Comparison of ENCODE assay signal across 8 mouse cellular contexts in the genomic region with DNA sequence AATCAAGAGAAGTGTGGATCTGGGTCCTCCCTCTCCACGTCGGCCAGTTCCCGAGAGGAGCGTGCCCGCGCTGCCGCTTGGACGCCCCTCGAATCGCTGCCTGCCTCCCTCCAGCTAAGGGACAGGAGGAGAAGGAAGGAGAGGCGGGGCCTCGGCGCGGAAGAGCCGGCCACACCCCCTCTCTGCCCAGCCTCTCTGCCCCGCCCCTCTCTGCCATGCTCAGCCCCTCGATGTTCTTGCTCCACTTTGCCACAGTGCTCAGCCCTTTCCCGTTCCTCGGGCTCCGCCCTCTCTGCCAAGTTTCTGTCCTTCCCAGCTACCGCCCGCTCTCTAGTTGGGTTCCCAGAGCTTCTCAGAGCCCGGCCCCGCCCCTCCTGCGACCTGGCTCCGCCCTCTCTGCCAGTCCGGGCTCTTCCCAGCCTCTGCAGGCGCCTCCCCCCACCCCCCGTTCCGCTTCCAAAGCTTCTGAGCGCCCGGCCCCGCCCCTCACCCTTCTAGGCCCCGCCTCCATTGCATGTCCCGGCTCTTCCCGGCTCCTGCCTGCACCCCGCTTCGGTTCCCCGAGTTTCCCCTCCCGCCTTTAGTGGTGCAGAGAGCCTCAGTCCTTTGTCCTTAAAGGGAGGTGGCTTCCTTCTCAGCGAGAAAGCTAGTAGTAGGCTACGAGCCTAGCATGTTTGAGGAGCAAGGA. TPM values are rescaled to one million over a fixed set of nuclear protein-coding genes. Genes with fewer than 3 reads are reported as not detected.
A peak's percentile ranks its signal among the peaks of the same experiment; 100 is the strongest.
DNase-seq lines count a peak whose midpoint lies in the region; ATAC-seq and TF ChIP-seq lines count a peak whose summit lies in the region.

A gene (minus strand): TSS at position 133 of the 688 bp plus-strand sequence.
A gene (plus strand): TSS at position 594 of the 688 bp plus-strand sequence.

- TF ChIP-seq CTCF in G1E (IDR thresholded peaks at IDR 0.05; ENCODE audit: low read depth, low read length): no peak

- H3K4me2 ChIP-seq in forebrain, embryonic 16.5 days (ENCODE audit: low read length): peak within 1 kb of the TSS; percentile 72
- H3K4me2 ChIP-seq in lung, embryonic 15.5 days: peak within 1 kb of the TSS; percentile 79

- H3K27me3 ChIP-seq in G1E (ENCODE audit: insufficient read depth, low read length): no peaks in the 10 kb centered on the region
- no peaks in the 10 kb centered on the region for H3K27me3 ChIP-seq in forebrain, embryonic 16.5 days (replicated peaks; ENCODE audit: control insufficient read depth, insufficient read depth, low read length)
- no peaks in the 10 kb centered on the region for H3K27me3 ChIP-seq in lung, embryonic 15.5 days

- peak within 1 kb of the TSS; percentile 91 for H3K4me3 ChIP-seq in G1E (ENCODE audit: low read depth, low read length)
- H3K4me3 ChIP-seq in forebrain, embryonic 16.5 days (replicated peaks; ENCODE audit: low read length): peak within 1 kb of the TSS; percentile 67
- peak within 1 kb of the TSS; percentile 75 for H3K4me3 ChIP-seq in lung, embryonic 15.5 days

- peak within 1 kb of the TSS; percentile 87 for H3K9ac ChIP-seq in forebrain, embryonic 16.5 days (replicated peaks; ENCODE audit: low read depth, low read length)
- H3K9ac ChIP-seq in lung, embryonic 15.5 days: peak within 1 kb of the TSS; percentile 69

- no peaks in the 10 kb centered on the region for H3K36me3 ChIP-seq in G1E (replicated peaks)
- no peaks in the 10 kb centered on the region for H3K36me3 ChIP-seq in forebrain, embryonic 16.5 days (ENCODE audit: control insufficient read depth, insufficient read depth)
- peaks cover 11% of the 10 kb centered on the region for H3K36me3 ChIP-seq in lung, embryonic 15.5 days

- under 1% methylated on average over 40 of the region's 42 CpGs for WGBS in forebrain, embryonic 16.5 days
- WGBS in lung, embryonic 15.5 days: 1% methylated on average over 40 of the region's 42 CpGs

- peak; percentile 86 for DNase-seq in G1E (ENCODE audit: low spot score)
- DNase-seq in cerebellum, adult 18-20 months: peak; percentile 98 to 99
- DNase-seq in heart, postnatal 4 days: peak; percentile 99
- peak; percentile 91 to 96 for DNase-seq in layer of hippocampus, adult 8-10 months (ENCODE audit: low spot score in 2 of 2)
- peak; percentile 99 for DNase-seq in ovary, adult 18-20 months (ENCODE audit: low spot score)
- peak; percentile 91 for DNase-seq in thymus, postnatal 0 days (ENCODE audit: low spot score)

- peak; percentile 98 for ATAC-seq in G1E (ENCODE audit: extremely low read depth, insufficient number of reproducible peaks, low FRiP score, poor library complexity, severe bottlenecking)
- ATAC-seq in forebrain, embryonic 16.5 days: peak; percentile 98
- peak; percentile 99 for ATAC-seq in lung, embryonic 15.5 days (ENCODE audit: borderline replicate concordance, extremely low read depth, low FRiP score, low TSS enrichment)

- H3K4me1 ChIP-seq in G1E (ENCODE audit: insufficient read depth, low read depth, low read length): peaks cover 33% of the 10 kb centered on the region
- peaks cover 15% of the 10 kb centered on the region for H3K4me1 ChIP-seq in forebrain, embryonic 16.5 days (replicated peaks; ENCODE audit: control insufficient read depth, insufficient read depth, low read length)
- H3K4me1 ChIP-seq in lung, embryonic 15.5 days: peaks cover 14% of the 10 kb centered on the region

- H3K9me3 ChIP-seq in G1E (replicated peaks): no peaks in the 10 kb centered on the region; the same call in 1 of the 2 replicates
- no peaks in the 10 kb centered on the region for H3K9me3 ChIP-seq in forebrain, embryonic 16.5 days (ENCODE audit: control insufficient read depth, low read length)
- no peaks in the 10 kb centered on the region for H3K9me3 ChIP-seq in lung, embryonic 15.5 days

- H3K27ac ChIP-seq in forebrain, embryonic 16.5 days (ENCODE audit: low read length): peak within 1 kb of the TSS; percentile 69
- H3K27ac ChIP-seq in lung, embryonic 15.5 days: peak within 1 kb of the TSS; percentile 90

RNA-seq across cellular contexts. Expression of the first gene that starts in this region (rescaled TPM):
- total RNA-seq in G1E (2014; fragmentation: Nextera tagmentation) (18.6 and 24.2 TPM in 2 replicates), G1E (2017) (21.3 and 23.1 TPM in 2 replicates)
- polyA plus RNA-seq in G1E (2012): 7.4 and 9.6 TPM in 2 replicates
- polyA plus RNA-seq in forebrain, embryonic 16.5 days (2015; fragmentation: Nextera tagmentation; extraction: Ambion mirVana): 93.4 and 99.7 TPM in 2 replicates
- total RNA-seq in heart, postnatal 4 days (2021): 10 to 100 TPM; 20.7 to 22.6 TPM
- total RNA-seq in layer of hippocampus, adult 8-10 months (2022): 10 to 100 TPM; 17.5 to 21.9 (median 20.8) TPM
- polyA plus RNA-seq in lung, embryonic 15.5 days (2015; fragmentation: Nextera tagmentation; extraction: Ambion mirVana): 68.2 and 73.7 TPM in 2 replicates
- polyA plus RNA-seq in thymus, postnatal 0 days (2015; fragmentation: Nextera tagmentation; extraction: Ambion mirVana): 15.4 and 18.6 TPM in 2 replicates

RNA-seq across cellular contexts. Expression of the second gene that starts in this region (rescaled TPM):
- total RNA-seq in G1E (2014; fragmentation: Nextera tagmentation) (not detected in 2 replicates), G1E (2017) (0.27 TPM in 1 of 2 replicates, not detected in the other)
- not detected in 2 replicates for polyA plus RNA-seq in G1E (2012)
- 0.53 and 0.80 TPM in 2 replicates for polyA plus RNA-seq in forebrain, embryonic 16.5 days (2015; fragmentation: Nextera tagmentation; extraction: Ambion mirVana)
- not detected for total RNA-seq in heart, postnatal 4 days (2021)
- under 1 TPM in 1 of 4 experiments, not detected in 3; 0.52 TPM for total RNA-seq in layer of hippocampus, adult 8-10 months (2022)
- polyA plus RNA-seq in lung, embryonic 15.5 days (2015; fragmentation: Nextera tagmentation; extraction: Ambion mirVana): 0.20 and 0.21 TPM in 2 replicates
- polyA plus RNA-seq in thymus, postnatal 0 days (2015; fragmentation: Nextera tagmentation; extraction: Ambion mirVana): 0.12 and 0.21 TPM in 2 replicates

Comparison
In these comparisons a context has a peak if more than half of its experiments do, and no peak if none do; other contexts are left out.
1. Peak in every context shown above with its lines: DNase-seq, ATAC-seq, H3K4me3 ChIP-seq and H3K27ac ChIP-seq.